Mouse (Mus musculus) frontal cortex, postnatal 36 days (tissue): ENCODE measurements around the gene Col17a1.
A peak's percentile ranks its signal among the peaks of the same experiment; 100 is the strongest.

Source experiments
- DNase-seq, 2 experiments: peaks; one replicate each; pipeline ENCODE4 v3.0.0; 2022; ENCODE audit warnings: low spot score in 2 of 2

Col17a1 gene

GRCm38 (mm10) chr19:47668399-47668798, 23.5 kb downstream of the Col17a1 start:
- DNase-seq = no peak

DNA sequence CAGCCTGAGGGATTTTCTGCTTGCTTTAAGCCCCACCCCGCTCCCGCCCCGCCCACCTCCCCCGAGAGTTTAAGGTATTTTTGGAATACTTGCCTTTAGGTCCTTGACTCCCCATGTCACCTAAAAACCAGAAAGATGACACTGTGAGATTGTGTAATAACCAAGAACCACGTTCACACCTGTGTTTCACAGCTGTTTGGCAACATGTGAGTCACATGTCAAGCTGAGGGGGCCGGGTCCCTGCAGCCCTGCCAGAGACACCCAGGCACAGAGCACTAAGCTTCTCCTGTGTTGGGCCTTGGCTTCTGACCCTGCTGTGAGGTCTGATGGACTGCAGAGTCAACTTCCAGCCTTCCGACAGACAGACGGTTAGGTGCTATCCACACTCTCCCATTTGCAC, 24.3 kb downstream of the Col17a1 start:
- no peak for DNase-seq

GRCm38 (mm10) chr19:47659765-47660408, 32.0 kb downstream of the Col17a1 start:
- DNase-seq = no peak

GRCm38 (mm10) chr19:47658914-47659535, 32.9 kb downstream of the Col17a1 start:
- DNase-seq = peak; percentile 37 to 67

DNA sequence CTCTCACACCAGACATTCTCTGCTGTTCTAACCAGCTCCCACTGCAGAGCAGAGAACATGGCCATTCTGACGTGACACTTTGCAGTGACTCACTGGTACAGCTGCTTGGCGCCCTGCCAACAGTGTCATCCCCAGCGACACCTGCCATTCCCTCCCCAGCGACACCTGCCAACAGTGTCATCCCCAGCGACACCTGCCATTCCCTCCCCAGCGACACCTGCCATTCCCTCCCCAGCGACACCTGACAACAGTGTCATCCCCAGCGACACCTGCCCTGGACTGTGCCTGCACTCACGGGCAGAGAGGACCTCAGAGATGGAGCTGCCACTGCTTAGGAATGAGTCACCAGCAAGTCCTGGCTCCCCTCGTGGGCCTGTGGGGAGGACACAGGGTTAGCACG, 37.0 kb downstream of the Col17a1 start:
- no peak for DNase-seq

GRCm38 (mm10) chr19:47653173-47653572, 38.7 kb downstream of the Col17a1 start:
- DNase-seq = no peak

GRCm38 (mm10) chr19:47652255-47652654, 39.6 kb downstream of the Col17a1 start:
- DNase-seq = no peak

DNA sequence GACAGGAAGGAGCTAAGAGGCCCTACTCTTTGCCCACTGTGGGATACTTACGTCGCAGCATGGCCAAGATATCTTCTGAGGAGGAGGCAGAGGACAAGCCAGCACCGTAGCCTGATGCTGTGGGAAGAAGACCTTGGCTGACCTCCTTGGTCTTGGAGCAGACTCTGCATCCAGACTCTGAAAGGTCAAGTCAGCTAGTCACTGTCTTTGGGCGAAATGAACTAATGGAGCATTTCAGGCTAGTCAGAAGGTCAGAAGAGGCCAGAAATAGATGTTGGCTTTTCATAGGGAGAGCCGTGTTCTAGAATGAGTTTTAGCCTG, 40.8 kb downstream of the Col17a1 start:
- DNase-seq = no peak

DNA sequence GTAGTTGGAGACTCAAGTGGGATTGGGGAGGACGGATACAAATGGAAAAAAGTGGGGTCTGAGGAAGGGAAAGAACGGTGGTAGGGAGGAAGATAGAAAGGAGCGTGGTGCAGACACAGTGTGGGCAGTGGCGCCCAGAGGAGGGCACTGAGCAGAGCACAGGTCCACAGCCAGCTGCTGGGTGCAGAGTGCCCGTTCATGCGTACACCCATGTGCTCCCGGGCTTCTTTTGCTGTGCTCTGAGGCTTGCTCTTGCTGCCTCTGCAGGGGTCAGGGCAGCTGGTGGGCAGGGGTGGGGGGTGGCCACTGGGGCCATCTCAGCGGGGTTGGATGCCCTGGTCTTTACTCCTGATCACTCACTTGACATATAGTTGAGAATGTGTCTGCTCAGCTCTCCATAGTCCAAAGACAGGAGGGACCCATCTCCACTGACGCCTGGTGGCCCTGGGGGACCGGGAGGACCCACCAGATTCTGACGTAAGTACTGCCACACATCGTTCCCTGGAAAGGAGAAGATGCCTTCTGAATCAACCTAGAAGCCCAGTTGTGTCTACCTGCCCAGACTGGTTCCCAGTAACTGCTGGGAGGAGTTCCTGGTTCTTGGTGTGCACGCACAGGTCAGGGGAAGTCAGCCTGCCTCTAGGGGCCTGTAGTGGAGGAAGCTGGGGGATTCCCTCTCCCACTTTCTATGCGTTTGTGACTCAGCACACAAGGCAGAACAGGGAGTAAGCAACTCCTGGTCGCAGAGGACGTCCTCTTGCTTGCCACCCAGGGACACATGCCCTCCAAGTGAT, 41.3 kb downstream of the Col17a1 start:
- no peak for DNase-seq

DNA sequence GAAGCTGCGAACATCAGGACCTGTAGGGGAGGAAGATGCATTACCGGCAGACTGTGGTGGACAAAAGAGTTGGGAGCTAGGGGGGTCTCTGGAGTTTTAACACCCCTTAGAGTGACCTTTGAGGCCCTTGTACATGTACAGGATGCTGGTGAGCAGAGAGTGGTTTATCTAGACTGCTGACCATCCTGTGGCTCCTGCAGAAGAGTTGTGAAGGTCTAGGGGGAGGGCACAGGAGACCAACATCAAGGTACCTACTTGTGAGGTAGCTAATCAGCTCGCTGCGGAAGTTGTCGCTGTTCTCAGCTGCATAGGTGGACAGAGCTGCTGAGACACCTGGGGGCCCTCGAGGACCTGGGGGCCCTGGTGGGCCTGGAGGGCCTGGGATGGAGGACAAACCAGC, 42.8 kb downstream of the Col17a1 start:
- no peak for DNase-seq

DNA sequence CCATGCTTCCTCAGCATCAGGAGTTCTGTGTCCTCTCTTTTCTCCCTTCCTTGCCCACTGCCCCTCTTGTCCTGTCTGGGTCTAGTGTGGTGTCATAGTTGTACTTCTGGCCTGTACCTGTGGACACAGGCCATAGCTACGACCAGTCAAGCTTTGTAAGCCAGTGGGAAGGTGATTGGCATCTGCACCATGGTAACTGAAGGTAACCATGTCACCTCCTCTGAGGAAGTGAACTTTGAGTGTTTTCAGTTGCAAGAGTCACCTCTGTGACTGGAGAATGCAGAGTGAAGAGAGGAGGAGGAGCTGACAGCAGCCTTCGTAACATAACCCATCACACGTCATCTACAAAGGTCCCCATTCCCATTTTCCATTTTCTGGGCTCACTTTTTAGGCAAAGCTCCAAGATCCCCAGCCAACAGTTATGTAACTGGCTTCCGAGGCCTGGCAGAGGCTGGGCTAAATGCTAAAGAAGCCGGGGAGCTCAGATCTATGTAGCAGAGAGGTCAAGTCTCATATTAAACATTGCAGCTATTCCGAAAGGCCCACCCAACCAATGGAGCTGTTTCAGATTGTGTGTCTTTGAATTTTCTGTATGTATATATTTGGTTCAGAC, 45.3 kb downstream of the Col17a1 start:
- DNase-seq = no peak

- no peak for DNase-seq
These were observed 46.3 kb downstream of the Col17a1 start for GRCm38 (mm10) chr19:47645583-47645982.

DNA sequence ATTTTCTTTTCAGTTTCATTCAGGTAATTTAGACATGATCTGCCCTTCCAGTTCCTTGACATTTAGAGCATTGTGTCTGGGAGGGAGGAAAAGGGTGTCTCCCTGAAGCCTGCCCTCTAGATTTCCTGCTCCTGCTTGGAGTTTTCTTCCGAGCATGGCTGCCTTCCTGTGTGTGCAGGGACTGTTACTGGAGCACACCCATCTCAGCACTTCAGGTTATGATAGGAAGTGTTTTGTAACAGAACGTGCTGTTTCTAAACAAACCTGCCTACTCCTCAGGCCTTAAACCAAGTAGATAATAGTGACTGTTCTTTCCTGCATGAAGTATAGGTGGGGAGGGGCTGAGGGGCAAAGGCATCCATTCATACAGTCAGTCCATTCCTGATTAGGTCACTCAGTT, 48.0 kb downstream of the Col17a1 start:
- DNase-seq = no peak

DNA sequence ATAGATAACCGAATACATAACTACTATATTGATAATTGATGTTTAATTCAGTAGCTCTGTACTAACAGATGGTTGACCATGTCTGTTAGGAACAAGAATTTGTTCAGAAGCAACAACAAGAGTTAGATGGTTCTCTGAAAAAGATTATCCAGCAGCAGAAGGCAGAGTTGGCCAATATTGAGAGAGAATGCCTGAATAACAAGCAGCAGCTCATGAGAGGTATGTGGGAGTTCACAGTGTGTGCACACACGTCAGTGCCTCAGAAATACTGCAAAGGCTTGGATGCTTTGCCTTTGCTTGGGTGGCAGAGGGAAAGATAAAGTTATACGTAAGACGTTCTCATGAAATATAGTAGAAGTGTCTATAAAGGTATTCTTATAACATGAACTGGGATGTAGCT, 56.5 kb downstream of the Col17a1 start:
- no peak for DNase-seq

GRCm38 (mm10) chr19:47631799-47632198, 60.1 kb downstream of the Col17a1 start:
- no peak for DNase-seq

DNA sequence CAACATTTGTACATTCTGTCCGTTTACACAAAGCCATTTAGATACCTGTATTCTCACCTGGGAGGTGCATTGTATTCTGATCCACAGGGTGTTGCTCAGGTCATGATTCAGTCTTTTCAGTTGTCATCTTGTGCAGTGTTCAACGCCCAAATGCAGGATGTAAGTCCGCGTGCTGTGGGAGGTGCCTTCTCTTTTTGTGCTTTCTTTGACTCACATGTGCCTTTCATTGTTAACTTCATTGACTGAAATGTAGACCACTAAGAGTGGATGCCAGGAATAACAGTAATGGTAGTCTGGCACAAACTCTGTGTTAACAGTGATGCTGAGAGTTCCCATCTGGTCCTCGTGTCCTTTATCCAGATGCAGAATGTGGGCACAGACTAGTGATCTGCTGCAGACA, 61.5 kb downstream of the Col17a1 start:
- no peak for DNase-seq

- no peak for DNase-seq
These were observed 62.8 kb downstream of the Col17a1 start for GRCm38 (mm10) chr19:47629068-47629467.

DNA sequence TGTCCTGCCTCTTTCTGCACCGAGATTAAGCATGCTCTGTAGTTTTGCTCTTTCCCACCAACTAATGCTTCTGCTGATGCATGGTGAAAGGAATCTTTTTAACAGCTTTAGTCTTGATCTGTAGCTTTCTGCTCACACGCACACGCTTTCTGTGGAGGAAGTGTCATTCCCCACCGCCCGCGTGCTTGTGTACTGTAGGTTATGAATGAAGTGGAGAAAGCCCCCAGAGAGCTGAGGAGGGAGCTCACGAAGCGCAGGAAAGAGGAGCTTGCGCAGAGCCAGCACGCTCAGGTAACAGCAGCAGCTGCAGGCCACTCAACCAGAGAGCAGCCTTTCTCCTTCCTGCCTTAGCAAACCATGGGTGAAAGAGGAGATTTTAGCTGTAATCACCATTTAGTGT, 64.4 kb downstream of the Col17a1 start:
- DNase-seq = peak; percentile 32 to 40

- DNase-seq = no peak
These were observed 66.8 kb downstream of the Col17a1 start for GRCm38 (mm10) chr19:47624940-47625711.

DNA sequence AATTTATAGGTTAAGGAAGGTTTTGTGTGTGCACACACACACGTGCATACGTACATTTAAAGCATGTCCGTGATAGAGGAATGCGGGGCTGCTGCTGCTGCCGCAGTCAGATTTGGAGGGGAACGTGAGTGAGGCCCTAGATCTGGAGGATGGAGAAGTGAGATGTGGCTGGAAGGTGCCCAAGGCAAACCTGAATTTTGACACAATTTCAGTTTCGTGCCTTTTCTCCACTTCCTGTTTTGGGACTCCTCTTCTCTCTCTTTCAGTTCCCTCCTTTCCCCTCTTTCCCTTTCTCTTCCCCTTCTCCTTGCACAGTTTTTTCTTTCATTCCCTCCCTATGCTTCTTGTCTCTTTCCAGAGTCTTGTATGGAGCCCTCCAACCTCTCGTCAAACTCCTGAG, 70.4 kb downstream of the Col17a1 start:
- DNase-seq = no peak

- no peak for DNase-seq
These were observed 78.5 kb downstream of the Col17a1 start for GRCm38 (mm10) chr19:47613442-47613841.

DNA sequence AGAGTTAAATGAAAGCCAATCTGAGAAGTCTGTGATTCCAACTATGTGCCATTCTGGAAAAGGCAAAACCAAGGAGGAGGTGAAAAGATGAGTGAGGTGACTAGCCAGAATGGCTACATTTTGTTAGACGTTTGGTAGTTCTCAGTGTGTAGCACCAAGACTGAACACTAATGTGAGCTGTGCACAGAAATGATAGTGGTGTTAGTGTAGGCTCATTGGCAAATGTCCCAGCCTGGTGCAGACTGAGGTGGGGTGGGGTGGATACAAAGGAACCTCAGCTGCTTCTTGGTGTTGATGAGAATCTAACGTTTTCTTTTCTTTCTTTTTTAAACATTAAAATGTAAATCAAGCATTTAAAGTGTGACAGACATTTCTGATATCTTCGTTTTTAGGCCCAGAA, 83.4 kb downstream of the Col17a1 start:
- no peak for DNase-seq
